Mouse (Mus musculus): ENCODE measurements around the gene Irak2. TPM values are rescaled to one million over a fixed set of nuclear protein-coding genes. Genes with fewer than 3 reads are reported as not detected.

The Irak2 gene
- polyA plus RNA-seq, 1 experiment = 31.8 TPM

DNA sequence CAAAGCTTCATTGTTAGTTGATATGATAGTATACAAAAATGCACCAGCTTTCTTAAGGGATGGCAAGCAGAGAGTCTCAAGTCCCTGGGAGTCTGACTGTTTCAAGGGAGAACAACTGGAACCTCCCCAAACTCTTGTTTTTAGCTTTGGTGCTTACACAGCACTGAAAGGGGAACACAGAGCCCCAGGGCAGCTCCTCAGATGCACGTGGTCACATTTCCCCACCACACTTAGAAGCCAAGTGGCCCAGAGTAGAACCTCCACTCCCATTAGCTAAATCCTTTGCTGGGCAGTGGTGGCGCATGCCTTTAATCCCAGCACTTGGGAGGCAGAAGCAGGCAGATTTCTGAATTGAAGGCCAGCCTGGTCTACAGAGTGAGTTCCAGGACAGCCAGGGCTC, 103.2 kb downstream of the Irak2 start:
- H3K27me3 ChIP-seq (replicated peaks) = peaks cover 21% of the 10 kb centered on the region
- no peak for TF ChIP-seq GATA1 (IDR thresholded peaks at IDR 0.05; ENCODE audit: borderline replicate concordance, low read length)
- no peak for TF ChIP-seq FLI1 (IDR thresholded peaks at IDR 0.05; ENCODE audit: low read length)
- H3K9me3 ChIP-seq = no peaks in the 10 kb centered on the region
- H3K4me3 ChIP-seq (replicated peaks) = no peak overlapping the region
- peaks cover 43% of the 10 kb centered on the region for H3K4me1 ChIP-seq
- peaks cover 26% of the 10 kb centered on the region for H3K36me3 ChIP-seq (replicated peaks; ENCODE audit: low read length)

DNA sequence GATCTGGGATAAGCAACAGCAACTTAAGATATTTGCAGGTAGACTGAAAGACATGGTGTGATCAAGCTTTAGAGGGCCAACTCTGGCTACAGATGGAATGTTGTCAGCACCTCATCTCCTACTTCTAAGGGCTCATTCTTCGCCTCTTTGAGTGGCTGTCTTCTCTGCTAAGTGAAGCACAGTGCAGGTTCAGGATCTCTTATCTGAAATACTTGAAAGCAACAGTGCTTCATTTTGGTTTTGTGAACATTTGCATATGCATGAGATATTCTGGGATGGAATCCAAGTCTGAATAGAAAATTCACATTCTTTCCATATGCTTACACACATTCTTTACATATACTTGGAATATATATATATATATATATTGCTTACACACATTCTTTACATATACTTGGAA, 104.1 kb downstream of the Irak2 start:
- Histone ChIP-seq H3K36me3 (replicated peaks; ENCODE audit: low read length) (peaks cover 18% of the 10 kb centered on the region), H3K4me3 (replicated peaks) (no peak overlapping the region), H3K9me3 (no peaks in the 10 kb centered on the region), H3K4me1 (peaks cover 36% of the 10 kb centered on the region), H3K27me3 (replicated peaks) (peaks cover 26% of the 10 kb centered on the region)
- TF ChIP-seq FLI1 (IDR thresholded peaks at IDR 0.05; ENCODE audit: low read length) = no peak
- TF ChIP-seq GATA1 (IDR thresholded peaks at IDR 0.05; ENCODE audit: borderline replicate concordance, low read length) = no peak

DNA sequence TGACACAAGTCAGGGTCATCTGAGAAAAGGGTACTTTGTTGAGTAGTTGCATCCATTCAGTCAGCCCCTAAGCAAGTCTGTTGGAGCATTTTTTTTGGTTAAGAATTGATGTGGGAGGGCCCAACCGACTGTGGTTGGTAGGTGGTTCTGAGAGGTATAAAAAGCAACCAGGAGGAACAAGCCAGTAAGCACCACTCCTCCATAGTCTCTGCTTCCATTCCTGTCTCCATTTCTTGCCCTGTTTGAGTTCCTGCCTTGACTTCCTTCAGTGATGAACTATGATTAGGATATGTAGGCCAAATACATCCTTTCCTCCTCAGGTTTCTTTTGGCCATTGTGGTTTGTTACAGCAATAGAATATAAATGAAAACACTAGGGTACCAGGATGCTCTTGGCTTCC, 104.8 kb downstream of the Irak2 start:
- Histone ChIP-seq H3K4me1 (peaks cover 28% of the 10 kb centered on the region), H3K4me3 (replicated peaks) (no peak overlapping the region), H3K36me3 (replicated peaks; ENCODE audit: low read length) (peaks cover 10% of the 10 kb centered on the region), H3K27me3 (replicated peaks) (peaks cover 30% of the 10 kb centered on the region), H3K9me3 (no peaks in the 10 kb centered on the region)
- TF ChIP-seq FLI1 (IDR thresholded peaks at IDR 0.05; ENCODE audit: low read length) (no peak), GATA1 (IDR thresholded peaks at IDR 0.05; ENCODE audit: borderline replicate concordance, low read length) (no peak)

Other genes with a start within 250 kb of the Irak2 start
- 28.0 and 63.9 TPM in 2 replicates for gene Ttll3, start 249.2 kb upstream of the Irak2 start, polyA plus RNA-seq (2012; ENCODE audit: insufficient read depth, low replicate concordance)
- gene Rpusd3, start 219.1 kb upstream of the Irak2 start, polyA plus RNA-seq (2012; ENCODE audit: insufficient read depth, low replicate concordance) = 76.2 and 91.3 TPM in 2 replicates
- not detected in 2 replicates for gene Cidec, start 202.7 kb upstream of the Irak2 start, polyA plus RNA-seq (2012; ENCODE audit: insufficient read depth, low replicate concordance)
- gene Jagn1, start 195.9 kb upstream of the Irak2 start, polyA plus RNA-seq (2012; ENCODE audit: insufficient read depth, low replicate concordance) = 1.5 and 10.3 TPM in 2 replicates
- 1.0 TPM in 1 of 2 replicates, not detected in the other for gene Il17re, start 180.0 kb upstream of the Irak2 start, polyA plus RNA-seq (2012; ENCODE audit: insufficient read depth, low replicate concordance)
- gene Il17rc, start 167.0 kb upstream of the Irak2 start, polyA plus RNA-seq (2012; ENCODE audit: insufficient read depth, low replicate concordance) = 0.25 TPM in 1 of 2 replicates, not detected in the other
- gene Creld1, start 155.2 kb upstream of the Irak2 start, polyA plus RNA-seq (2012; ENCODE audit: insufficient read depth, low replicate concordance) = 157 and 220 TPM in 2 replicates
- gene Prrt3, start 136.5 kb upstream of the Irak2 start, polyA plus RNA-seq (2012; ENCODE audit: insufficient read depth, low replicate concordance) = 0.57 TPM in 1 of 2 replicates, not detected in the other
- 28.9 and 48.3 TPM in 2 replicates for gene Emc3, start 106.8 kb upstream of the Irak2 start, polyA plus RNA-seq (2012; ENCODE audit: insufficient read depth, low replicate concordance)
- 0.08 and 6.4 TPM in 2 replicates for gene Fancd2, start 106.8 kb upstream of the Irak2 start, polyA plus RNA-seq (2012; ENCODE audit: insufficient read depth, low replicate concordance)
- not detected in 2 replicates for gene Fancd2os, start 37.8 kb upstream of the Irak2 start, polyA plus RNA-seq (2012; ENCODE audit: insufficient read depth, low replicate concordance)
- gene Brk1, start 33.7 kb upstream of the Irak2 start, polyA plus RNA-seq (2012; ENCODE audit: insufficient read depth, low replicate concordance) = 5.0 and 27.4 TPM in 2 replicates
- gene Vhl, start 14.5 kb upstream of the Irak2 start, polyA plus RNA-seq (2012; ENCODE audit: insufficient read depth, low replicate concordance) = 2.8 and 7.5 TPM in 2 replicates
- 10.1 and 13.2 TPM in 2 replicates for gene Tatdn2, start 58.6 kb downstream of the Irak2 start, polyA plus RNA-seq (2012; ENCODE audit: insufficient read depth, low replicate concordance)
- 2.5 TPM in 1 of 2 replicates, not detected in the other for gene Ghrl, start 81.4 kb downstream of the Irak2 start, polyA plus RNA-seq (2012; ENCODE audit: insufficient read depth, low replicate concordance)
- gene Sec13, start 102.3 kb downstream of the Irak2 start, polyA plus RNA-seq (2012; ENCODE audit: insufficient read depth, low replicate concordance) = 10.4 and 37.7 TPM in 2 replicates

All from megakaryocyte, embryonic 14.5 days (primary cell).